Mouse (Mus musculus) liver, embryonic 15.5 days (tissue): ENCODE measurements at regions not wholly inside any gene's neighbourhood (a gene's known extent, or its start where the extent isn't known, plus 50 kb on each side); places are given as distances from the start of the nearest gene placed in this dataset.

Experiments used
- ATAC-seq: fragments of 200-750 bp; cut with Nextera tagmentation; 2 replicates; pipeline ENCODE4 v1.8.0; 2017; ENCODE audit warnings: moderate number of reproducible peaks, mild to moderate bottlenecking, moderate library complexity; ENCODE audit not compliant: insufficient read depth
- H3K27ac ChIP-seq: fragments of 300-500 bp; sonication (generic); replicated peaks from 2 replicates; pipeline ENCODE4 v1.5.1; 2015; ENCODE audit warnings: mild to moderate bottlenecking, inconsistent platforms
- H3K27me3 ChIP-seq: fragments of 300-500 bp; sonication (generic); 2 replicates; pipeline ENCODE4 v1.6.1; 2015; ENCODE audit warnings: mild to moderate bottlenecking, inconsistent platforms
- H3K36me3 ChIP-seq: fragments of 300-500 bp; sonication (generic); replicated peaks from 2 replicates; pipeline ENCODE4 v1.6.1; 2015; ENCODE audit warnings: moderate library complexity, mild to moderate bottlenecking, inconsistent platforms
- H3K4me1 ChIP-seq: fragments of 300-500 bp; sonication (generic); replicated peaks from 2 replicates; pipeline ENCODE4 v1.6.1; 2015; ENCODE audit warnings: inconsistent platforms
- H3K4me2 ChIP-seq: fragments of 300-500 bp; sonication (generic); 2 replicates; pipeline ENCODE4 v1.6.1; 2015; ENCODE audit warnings: moderate library complexity, mild to moderate bottlenecking, inconsistent platforms
- H3K4me3 ChIP-seq: fragments of 300-500 bp; sonication (generic); replicated peaks from 2 replicates; pipeline ENCODE4 v1.5.1; 2015; ENCODE audit warnings: mild to moderate bottlenecking, inconsistent platforms
- H3K9ac ChIP-seq: fragments of 300-500 bp; sonication (generic); 2 replicates; pipeline ENCODE4 v1.6.1; 2015; ENCODE audit warnings: moderate library complexity, mild to moderate bottlenecking, inconsistent platforms
- H3K9me3 ChIP-seq: fragments of 300-500 bp; sonication (generic); replicated peaks from 2 replicates; pipeline ENCODE4 v1.6.1; 2016; ENCODE audit warnings: inconsistent platforms
- WGBS: fragments of 180-500 bp; shearing (Covaris S2); methylation state at CpG from one replicate; pipeline ENCODE4 v1.1.7; 2015; ENCODE audit warnings: mixed read lengths; ENCODE audit not compliant: insufficient replicate concordance; 5-methylcytosine and 5-hydroxymethylcytosine counted together

DNA sequence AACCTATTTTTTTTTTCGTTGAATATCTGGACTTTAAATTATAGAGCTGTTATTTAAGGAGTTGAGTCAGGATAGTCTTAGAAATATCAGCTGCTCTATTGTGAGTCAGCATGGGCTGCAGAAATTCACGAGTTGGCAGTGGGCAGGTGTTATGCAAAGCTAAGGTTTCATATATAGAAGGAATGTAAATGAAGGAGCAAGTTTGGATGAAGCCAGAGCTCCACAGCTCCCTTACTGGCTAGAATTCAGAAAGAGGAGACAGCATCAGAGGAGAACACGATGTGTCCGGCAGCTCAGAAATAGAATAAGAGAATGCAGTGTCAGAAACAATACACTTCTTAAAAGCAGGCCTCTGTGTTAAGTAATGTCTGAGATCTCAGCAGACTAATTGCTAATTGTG is 400.9 kb downstream of the Trim52 start:
- H3K9ac ChIP-seq: no peak overlapping the region
- WGBS: 61% methylated on average over 4 of the region's 4 CpGs
- H3K4me3 ChIP-seq: no peak overlapping the region
- H3K27ac ChIP-seq: no peak overlapping the region
- no peaks in the 10 kb centered on the region for H3K4me1 ChIP-seq
- no peaks in the 10 kb centered on the region for H3K27me3 ChIP-seq
- no peaks in the 10 kb centered on the region for H3K9me3 ChIP-seq
- H3K36me3 ChIP-seq: no peaks in the 10 kb centered on the region
- H3K4me2 ChIP-seq: no peak overlapping the region
- ATAC-seq: no peak

DNA sequence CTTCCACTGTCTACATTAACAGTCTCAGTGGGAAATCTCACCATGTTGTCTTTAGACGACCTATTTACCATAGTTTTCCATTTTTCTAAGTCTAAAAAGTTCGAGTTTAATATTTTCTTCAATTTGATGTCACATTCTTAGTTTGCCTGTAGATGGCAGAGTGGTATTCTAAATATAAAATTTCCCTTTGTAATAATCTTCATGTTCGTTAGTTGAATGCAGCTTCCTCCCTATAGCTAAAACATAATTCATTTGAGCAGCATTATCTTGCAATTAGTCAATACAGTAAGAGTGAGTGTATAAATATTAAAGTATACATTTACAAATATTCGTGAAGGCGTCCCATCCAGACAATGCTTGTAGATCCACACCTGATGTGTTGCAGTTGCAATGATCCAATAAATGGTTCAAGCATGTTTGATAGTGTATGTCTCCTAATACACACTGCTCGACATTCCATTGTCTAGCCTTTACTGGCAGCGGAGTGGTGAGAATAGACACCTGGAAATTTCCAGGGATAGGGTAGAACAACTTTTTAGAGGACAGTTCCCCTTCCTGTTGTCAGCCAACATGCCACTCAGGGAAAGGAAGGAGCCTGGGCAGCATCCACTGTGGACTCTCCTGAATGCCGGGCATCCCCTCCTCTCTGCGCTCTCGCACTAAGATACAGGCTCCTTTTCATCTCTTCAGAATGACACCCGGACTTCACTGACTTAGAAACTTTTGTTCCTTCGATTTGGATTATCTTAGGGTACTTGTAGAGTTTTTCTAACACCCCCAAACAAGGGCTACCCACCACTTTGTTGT is 412.8 kb downstream of the Trim52 start:
- Histone ChIP-seq H3K9ac (no peak overlapping the region), H3K9me3 (no peaks in the 10 kb centered on the region), H3K4me3 (no peak overlapping the region), H3K27me3 (no peaks in the 10 kb centered on the region), H3K27ac (no peak overlapping the region), H3K4me1 (no peaks in the 10 kb centered on the region), H3K4me2 (no peak overlapping the region), H3K36me3 (no peaks in the 10 kb centered on the region)
- no peak for ATAC-seq
- WGBS: 61% methylated on average over 12 of the region's 12 CpGs

DNA sequence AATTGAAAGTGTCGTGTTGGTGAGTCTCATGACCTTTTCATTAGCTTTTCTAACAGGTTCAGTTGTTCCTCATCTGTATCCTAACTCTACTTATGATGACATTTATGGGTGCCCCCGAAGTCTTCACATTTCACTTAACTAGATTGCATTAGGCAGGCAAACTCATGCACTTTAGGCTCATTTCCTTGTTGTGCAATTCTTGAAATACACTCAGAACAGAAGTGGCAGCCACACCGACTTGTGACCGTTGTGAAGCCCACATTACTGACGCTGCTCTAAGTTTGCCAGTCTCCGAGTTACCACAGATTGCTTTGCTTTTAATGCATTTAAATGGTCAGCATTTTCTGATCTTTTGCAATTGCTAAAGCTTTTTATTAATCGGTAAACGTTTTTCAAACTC is 414.8 kb downstream of the Trim52 start:
- Histone ChIP-seq H3K27ac (no peak overlapping the region), H3K4me2 (no peak overlapping the region), H3K9ac (no peak overlapping the region), H3K4me3 (no peak overlapping the region), H3K36me3 (no peaks in the 10 kb centered on the region), H3K27me3 (no peaks in the 10 kb centered on the region), H3K4me1 (no peaks in the 10 kb centered on the region), H3K9me3 (no peaks in the 10 kb centered on the region)
- WGBS: 56% methylated on average over 8 of the region's 8 CpGs
- ATAC-seq: no peak

DNA sequence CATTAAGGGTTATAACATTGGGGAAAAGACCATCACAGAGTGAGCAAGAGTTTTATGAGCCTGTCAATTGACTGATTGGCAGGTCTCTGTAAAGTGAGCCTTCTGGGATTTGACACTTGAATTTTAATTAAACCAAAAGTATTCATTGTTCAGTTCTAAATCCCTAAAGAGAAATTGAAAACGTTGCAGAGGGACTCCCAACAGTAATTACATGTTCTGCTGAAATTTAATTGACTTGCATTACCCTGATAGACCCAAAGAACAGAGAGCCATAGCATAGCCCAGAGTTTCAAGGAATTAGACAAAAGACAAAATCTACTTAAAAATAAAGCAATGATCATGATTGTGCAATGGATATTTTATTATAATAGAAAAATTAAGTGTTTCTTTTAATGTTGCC is 444.2 kb downstream of the Trim52 start:
- Histone ChIP-seq H3K4me1 (no peaks in the 10 kb centered on the region), H3K36me3 (no peaks in the 10 kb centered on the region), H3K9me3 (no peaks in the 10 kb centered on the region), H3K27me3 (no peaks in the 10 kb centered on the region), H3K4me3 (no peak overlapping the region), H3K9ac (no peak overlapping the region), H3K27ac (no peak overlapping the region), H3K4me2 (no peak overlapping the region)
- 12% methylated on average over 1 of the region's 1 CpGs for WGBS
- no peak for ATAC-seq

DNA sequence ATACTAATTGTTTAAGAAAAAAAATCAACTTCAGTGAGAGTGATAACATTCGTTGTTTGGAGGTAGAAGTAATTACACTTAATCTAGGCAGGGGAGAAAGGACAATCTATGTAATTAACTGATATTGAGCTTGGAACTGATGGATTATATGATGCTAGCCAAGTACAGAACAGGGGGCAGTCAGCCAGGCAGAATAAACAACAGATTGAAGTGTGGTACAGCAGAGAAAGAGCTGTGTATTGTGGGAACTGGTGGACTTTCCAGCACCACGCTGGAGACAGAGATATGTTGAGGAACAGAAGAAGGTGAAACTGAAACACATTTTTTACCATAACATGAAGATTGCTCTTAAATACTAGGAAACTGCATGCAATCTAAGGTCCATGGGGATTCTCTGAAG is 473.3 kb downstream of the Trim52 start:
- no peak overlapping the region for H3K27ac ChIP-seq
- H3K9me3 ChIP-seq: no peaks in the 10 kb centered on the region
- no peak overlapping the region for H3K4me2 ChIP-seq
- H3K4me3 ChIP-seq: no peak overlapping the region
- no peak overlapping the region for H3K9ac ChIP-seq
- no peaks in the 10 kb centered on the region for H3K4me1 ChIP-seq
- no peaks in the 10 kb centered on the region for H3K36me3 ChIP-seq
- no peak for ATAC-seq
- 50% methylated on average over 2 of the region's 2 CpGs for WGBS
- no peaks in the 10 kb centered on the region for H3K27me3 ChIP-seq

DNA sequence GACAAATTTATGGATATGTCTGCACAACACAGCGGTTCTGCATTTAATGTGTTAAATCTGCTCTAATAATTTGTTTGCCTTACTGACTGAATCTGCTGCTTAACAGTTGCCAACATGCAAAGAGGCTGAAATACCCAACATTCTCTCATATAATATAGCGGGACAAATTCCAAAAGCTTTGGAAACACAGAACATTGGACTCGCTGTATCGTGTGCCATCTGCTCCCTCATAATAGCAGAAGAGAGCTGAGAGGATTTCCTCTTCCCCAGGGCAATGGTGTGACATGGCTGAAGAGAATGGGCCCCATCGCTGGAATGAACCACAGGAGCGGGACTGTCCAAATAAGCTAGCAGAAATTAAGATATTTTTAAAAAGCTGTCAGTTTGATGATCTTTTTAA is 475.9 kb downstream of the Trim52 start:
- no peak overlapping the region for H3K4me2 ChIP-seq
- no peaks in the 10 kb centered on the region for H3K4me1 ChIP-seq
- H3K4me3 ChIP-seq: no peak overlapping the region
- ATAC-seq: no peak
- WGBS: 71% methylated on average over 6 of the region's 6 CpGs
- no peaks in the 10 kb centered on the region for H3K27me3 ChIP-seq
- H3K9ac ChIP-seq: no peak overlapping the region
- H3K36me3 ChIP-seq: no peaks in the 10 kb centered on the region
- no peaks in the 10 kb centered on the region for H3K9me3 ChIP-seq
- H3K27ac ChIP-seq: no peak overlapping the region

DNA sequence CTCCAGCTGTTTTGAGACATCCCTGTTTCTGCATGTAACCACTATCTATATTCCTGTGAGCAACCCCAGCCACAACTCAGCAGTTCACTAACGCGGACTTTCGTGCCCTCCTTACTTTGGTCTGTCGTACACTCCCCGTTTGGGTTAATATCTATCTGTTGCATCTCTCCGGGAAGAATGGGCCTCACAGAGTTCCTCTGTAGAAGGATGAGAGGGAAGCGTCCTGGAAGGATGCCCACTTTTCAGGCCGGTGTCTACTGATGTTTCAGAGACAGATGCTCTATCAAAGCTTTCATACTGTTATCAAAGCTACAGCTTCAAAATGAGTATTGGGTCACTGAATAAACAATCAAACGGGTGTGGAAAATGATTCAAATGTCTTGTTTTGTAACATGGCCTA is 487.4 kb downstream of the Trim52 start:
- 72% methylated on average over 9 of the region's 9 CpGs for WGBS

DNA sequence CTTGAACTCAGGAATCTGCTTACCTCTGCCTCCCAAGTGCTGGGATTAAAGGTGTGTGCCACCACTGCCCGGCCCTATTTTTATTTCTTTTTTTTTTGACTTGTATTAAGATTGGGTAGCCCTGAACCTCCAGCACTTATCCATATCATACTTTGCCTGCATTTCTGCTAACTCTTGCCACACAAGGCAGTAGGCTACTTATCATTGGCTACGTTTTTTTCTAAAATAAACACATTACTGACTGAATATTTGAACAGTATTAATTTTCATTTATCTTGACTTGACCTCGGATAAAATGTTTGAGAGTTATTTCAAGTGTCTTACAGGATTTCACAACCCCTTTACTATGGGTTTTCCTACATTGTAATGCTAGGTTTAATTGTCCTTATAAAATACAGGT is 488.0 kb downstream of the Trim52 start:
- no peaks in the 10 kb centered on the region for H3K27me3 ChIP-seq
- no peaks in the 10 kb centered on the region for H3K36me3 ChIP-seq
- H3K27ac ChIP-seq: no peak overlapping the region
- H3K9me3 ChIP-seq: no peaks in the 10 kb centered on the region
- H3K9ac ChIP-seq: no peak overlapping the region
- H3K4me3 ChIP-seq: no peak overlapping the region
- H3K4me2 ChIP-seq: no peak overlapping the region
- 49% methylated on average over 3 of the region's 3 CpGs for WGBS
- no peaks in the 10 kb centered on the region for H3K4me1 ChIP-seq
- no peak for ATAC-seq

More for the DNA sequence above, 487.4 kb downstream of the Trim52 start:
- H3K4me2 ChIP-seq: no peak overlapping the region
- H3K27me3 ChIP-seq: no peaks in the 10 kb centered on the region
- no peaks in the 10 kb centered on the region for H3K36me3 ChIP-seq
- no peak for ATAC-seq
- H3K4me1 ChIP-seq: no peaks in the 10 kb centered on the region
- no peaks in the 10 kb centered on the region for H3K9me3 ChIP-seq
- no peak overlapping the region for H3K27ac ChIP-seq
- no peak overlapping the region for H3K9ac ChIP-seq
- no peak overlapping the region for H3K4me3 ChIP-seq

DNA sequence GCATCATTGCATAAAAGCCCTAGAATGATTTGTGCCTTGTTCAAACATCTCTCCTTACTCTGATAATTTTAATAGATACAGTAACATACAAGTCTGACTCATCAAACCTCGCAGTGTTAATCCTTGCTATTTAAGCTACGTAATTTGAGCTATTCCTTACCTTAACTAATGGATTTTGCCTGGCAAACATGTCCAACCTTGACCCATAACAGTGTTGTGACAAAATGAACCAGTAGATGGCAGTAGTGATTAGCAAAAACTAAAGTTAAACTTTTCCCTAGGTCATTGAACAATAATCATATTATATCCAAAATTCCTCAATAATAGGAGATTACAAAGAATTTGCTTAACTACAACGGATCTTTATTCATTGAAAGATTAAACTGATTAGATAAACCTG is 501.0 kb downstream of the Trim52 start:
- 12% methylated on average over 3 of the region's 3 CpGs for WGBS
- no peak overlapping the region for H3K27ac ChIP-seq
- ATAC-seq: no peak
- no peaks in the 10 kb centered on the region for H3K27me3 ChIP-seq
- H3K4me1 ChIP-seq: no peaks in the 10 kb centered on the region
- no peaks in the 10 kb centered on the region for H3K36me3 ChIP-seq
- no peak overlapping the region for H3K4me3 ChIP-seq
- H3K9me3 ChIP-seq: no peaks in the 10 kb centered on the region
- no peak overlapping the region for H3K9ac ChIP-seq
- no peak overlapping the region for H3K4me2 ChIP-seq

DNA sequence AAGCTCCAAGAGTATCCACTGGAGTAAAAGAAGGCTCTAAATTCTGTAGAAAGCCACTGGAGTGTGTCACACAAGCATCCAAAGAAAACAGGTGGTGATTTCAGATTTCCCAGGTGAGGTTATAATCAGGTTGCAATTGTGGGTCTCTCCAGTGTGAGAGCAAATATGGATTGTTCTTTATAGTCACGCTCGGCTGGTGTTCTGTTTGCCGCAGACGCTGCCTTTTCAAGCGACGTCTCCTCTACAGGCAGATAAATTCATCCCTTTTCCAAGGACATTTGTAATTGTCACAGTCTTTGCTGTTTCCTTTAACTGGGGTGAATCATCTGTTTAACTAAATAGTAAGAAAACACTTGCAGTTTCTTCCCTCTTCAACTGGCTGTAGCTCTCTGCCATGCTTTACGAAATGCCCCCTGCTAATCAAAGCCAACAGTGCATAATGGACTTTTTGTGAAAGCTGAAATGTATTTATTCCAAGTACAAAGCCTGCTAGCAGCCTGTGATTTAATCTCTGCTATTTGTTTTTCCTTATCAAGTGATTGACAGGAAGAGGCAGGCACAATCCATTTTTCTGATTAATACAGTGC is 502.4 kb downstream of the Trim52 start:
- no peak overlapping the region for H3K4me3 ChIP-seq
- no peak for ATAC-seq

More for the DNA sequence above, 502.4 kb downstream of the Trim52 start:
- no peaks in the 10 kb centered on the region for H3K36me3 ChIP-seq
- H3K9ac ChIP-seq: no peak overlapping the region
- H3K9me3 ChIP-seq: no peaks in the 10 kb centered on the region
- no peak overlapping the region for H3K4me2 ChIP-seq
- H3K4me1 ChIP-seq: no peaks in the 10 kb centered on the region
- WGBS: 71% methylated on average over 7 of the region's 7 CpGs
- no peak overlapping the region for H3K27ac ChIP-seq
- H3K27me3 ChIP-seq: no peaks in the 10 kb centered on the region
